Mouse (Mus musculus) spleen, adult 2 months (tissue): ENCODE data around the gene Slco4a1.

ENCODE experiments used
- CTCF ChIP-seq: fragments of 200-500 bp; IDR thresholded peaks from 2 replicates; pipeline ENCODE4 v1.5.1; 2011; ENCODE audit warnings: mild to moderate bottlenecking, inconsistent platforms; ENCODE audit not compliant: insufficient read depth, insufficient read length, insufficient replicate concordance; ENCODE audit errors: extremely low read depth
- POLR2A ChIP-seq: fragments of 200-500 bp; IDR thresholded peaks from 2 replicates; pipeline ENCODE4 v1.6.1; 2011; ENCODE audit warnings: low read depth, low read length, inconsistent platforms

DNA sequence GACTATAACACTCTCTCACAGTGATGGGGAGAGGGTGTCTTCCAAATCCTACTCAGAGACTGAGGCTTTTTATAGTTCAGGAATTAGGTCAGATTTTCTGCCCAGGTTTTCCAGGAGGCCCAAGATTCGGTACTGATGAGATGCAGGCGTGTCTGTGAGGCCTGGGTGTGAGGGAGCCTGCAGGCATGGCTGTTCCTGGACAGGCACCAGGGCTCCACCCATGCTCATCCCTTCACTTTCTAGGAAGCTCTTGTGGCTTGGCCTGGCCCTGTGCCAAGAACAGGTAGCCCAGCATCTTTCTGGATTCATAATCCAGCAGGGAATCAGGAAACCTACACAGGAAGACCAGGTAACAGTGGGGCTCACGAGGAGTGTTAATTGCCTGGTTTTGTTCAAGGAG, 40.4 kb upstream of the Slco4a1 start:
- no peak for TF ChIP-seq POLR2A
- no peak for TF ChIP-seq CTCF
